Mouse (Mus musculus) embryonic facial prominence, embryonic 10.5 days (tissue): Measurements from ENCODE around the gene Rad9a. TPM values are rescaled to one million over a fixed set of nuclear protein-coding genes. Genes with fewer than 3 reads are reported as not detected.

Experiments
- DNase-seq: peaks from one replicate; pipeline ENCODE4 v3.0.0-alpha.2; 2017; ENCODE audit warnings: low spot score
- H3K27ac ChIP-seq: fragments of 300-500 bp; sonication (generic); replicated peaks from 2 replicates; pipeline ENCODE4 v1.5.1; 2016; ENCODE audit warnings: mild to moderate bottlenecking
- H3K27me3 ChIP-seq: fragments of 300-500 bp; sonication (generic); replicated peaks from 2 replicates; pipeline ENCODE4 v1.6.1; 2016; ENCODE audit warnings: low read depth, mild to moderate bottlenecking; ENCODE audit not compliant: poor library complexity, severe bottlenecking
- H3K36me3 ChIP-seq: fragments of 300-500 bp; sonication (generic); replicated peaks from 2 replicates; pipeline ENCODE4 v1.6.1; 2016; ENCODE audit warnings: mild to moderate bottlenecking, moderate library complexity
- H3K4me1 ChIP-seq: fragments of 300-500 bp; sonication (generic); 2 replicates; pipeline ENCODE4 v1.6.1; 2016
- H3K4me3 ChIP-seq: fragments of 300-500 bp; sonication (generic); 2 replicates; pipeline ENCODE4 v1.5.1; 2016; ENCODE audit warnings: mild to moderate bottlenecking, moderate library complexity
- H3K9me3 ChIP-seq: fragments of 300-500 bp; sonication (generic); 2 replicates; pipeline ENCODE4 v1.6.1; 2016; ENCODE audit warnings: mild to moderate bottlenecking
- WGBS: fragments of 180-500 bp; shearing (Covaris S2); methylation state at CpG from one replicate; pipeline ENCODE4 v1.1.7; 2016; 5-methylcytosine and 5-hydroxymethylcytosine counted together
- polyA plus RNA-seq: library from polyadenylated mRNA; unstranded; fragments of >200 nt; fragmentation: Nextera tagmentation; extraction: Ambion mirVana; gene quantifications from 2 replicates; pipeline ENCODE4 v1.2.1, GENCODE M21; 2016

The Rad9a gene
- polyA plus RNA-seq, 1 experiment from 2014 or later: 58.2 TPM

DNA sequence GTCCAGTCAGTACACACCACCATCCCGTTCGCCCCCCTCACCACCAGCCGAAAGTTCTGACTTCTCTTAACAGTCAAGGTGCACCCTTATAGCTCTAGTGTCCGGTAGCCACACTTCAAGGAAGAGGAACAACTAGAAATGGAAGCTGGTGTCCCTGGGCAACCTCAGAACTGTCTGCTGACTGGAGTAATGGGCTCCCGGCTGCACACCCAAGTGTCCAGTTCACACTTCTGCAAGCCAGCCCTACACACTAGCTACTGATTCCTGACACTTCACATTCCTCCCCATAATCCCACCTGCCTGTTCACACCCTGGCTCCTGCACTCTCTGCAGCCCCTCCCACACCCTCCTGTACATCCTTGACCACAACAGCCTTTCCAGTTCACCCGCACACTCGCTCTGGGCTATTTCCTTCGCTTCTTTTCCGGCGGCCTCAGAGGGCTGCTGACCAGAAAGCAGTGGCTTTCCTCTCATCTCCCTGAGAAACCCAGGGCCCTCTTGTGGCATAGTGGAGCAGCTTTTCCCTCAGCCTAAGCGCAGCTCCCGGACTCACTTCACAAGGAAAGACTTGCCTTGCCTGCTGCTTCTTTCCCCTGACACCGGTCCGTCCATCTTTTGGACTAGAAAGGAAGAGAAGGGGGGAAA, 14.7 kb upstream of the Rad9a start:
- Histone ChIP-seq H3K27ac (peak overlapping the region; percentile 77), H3K27me3 (peaks cover 86% of the 10 kb centered on the region), H3K4me1 (peaks cover 94% of the 10 kb centered on the region), H3K4me3 (peak overlapping the region; percentile 69), H3K9me3 (no peaks in the 10 kb centered on the region), H3K36me3 (no peaks in the 10 kb centered on the region)
- 16% methylated on average over 14 of the region's 14 CpGs for WGBS
- DNase-seq: peak; percentile 63

DNA sequence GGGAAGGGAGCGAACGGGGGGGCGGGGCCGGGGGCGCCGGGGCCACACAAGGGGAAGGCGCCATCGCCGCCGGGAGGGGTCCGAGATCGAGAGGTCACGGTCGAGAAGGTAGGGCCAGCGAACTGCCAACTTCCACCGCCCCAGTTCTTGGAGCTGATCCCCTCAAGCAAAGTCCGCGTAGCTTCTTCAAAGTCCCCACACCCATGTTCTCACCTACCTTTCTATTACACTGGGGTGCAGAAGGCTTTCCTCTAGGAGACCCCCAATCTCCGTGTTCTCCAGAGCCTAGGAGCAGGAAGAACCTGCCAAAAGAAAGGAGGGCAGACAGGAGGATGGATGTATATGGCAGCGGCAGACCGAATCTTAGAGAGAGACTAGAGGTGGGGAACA, 14.0 kb upstream of the Rad9a start:
- Histone ChIP-seq H3K27me3 (peaks cover 85% of the 10 kb centered on the region), H3K36me3 (no peaks in the 10 kb centered on the region), H3K4me3 (peak overlapping the region; percentile 69), H3K4me1 (peaks cover 87% of the 10 kb centered on the region), H3K27ac (peak overlapping the region; percentile 91), H3K9me3 (no peaks in the 10 kb centered on the region)
- DNase-seq: no peak
- WGBS: 2% methylated on average over 21 of the region's 21 CpGs

DNA sequence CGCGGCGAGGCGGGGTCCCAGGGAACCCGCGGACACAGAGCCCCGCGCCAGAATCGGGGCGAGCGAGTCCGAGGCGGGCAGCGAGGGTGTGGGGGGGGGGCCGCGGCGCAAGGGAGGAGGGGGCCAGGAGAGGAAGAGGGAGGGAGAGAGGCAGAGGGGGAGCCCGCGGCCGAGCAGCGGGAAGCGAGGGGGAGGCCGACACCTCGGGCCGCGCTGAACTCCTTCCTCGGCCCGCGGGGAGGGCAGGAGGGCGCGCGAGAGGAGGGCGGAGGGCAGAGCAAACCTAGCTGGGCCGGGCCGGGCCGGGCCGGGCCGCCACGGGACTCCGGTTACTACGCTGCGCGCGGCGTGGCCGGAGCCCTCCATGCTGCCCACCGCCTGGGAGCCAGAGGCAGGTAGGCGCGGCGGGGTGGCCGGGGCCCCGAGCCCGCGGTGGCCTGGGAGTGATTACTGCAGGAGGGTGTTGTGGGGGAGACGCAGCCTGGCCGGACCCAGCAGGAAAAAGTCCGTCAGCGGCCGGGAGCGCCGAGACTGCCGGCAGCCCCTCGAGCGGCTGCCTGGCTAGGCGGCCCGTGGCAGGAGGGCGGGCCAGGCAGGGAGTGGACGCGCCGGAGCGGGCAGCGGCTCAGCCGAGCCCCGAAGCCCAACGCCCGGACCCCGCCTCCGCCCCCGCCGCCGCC, 13.4 kb upstream of the Rad9a start:
- Histone ChIP-seq H3K27ac (peak overlapping the region; percentile 91), H3K36me3 (no peaks in the 10 kb centered on the region), H3K4me1 (peaks cover 81% of the 10 kb centered on the region), H3K9me3 (no peaks in the 10 kb centered on the region), H3K27me3 (peaks cover 85% of the 10 kb centered on the region), H3K4me3 (peak overlapping the region; percentile 69)
- DNase-seq: peak; percentile 74
- WGBS: under 1% methylated on average over 76 of the region's 81 CpGs

DNA sequence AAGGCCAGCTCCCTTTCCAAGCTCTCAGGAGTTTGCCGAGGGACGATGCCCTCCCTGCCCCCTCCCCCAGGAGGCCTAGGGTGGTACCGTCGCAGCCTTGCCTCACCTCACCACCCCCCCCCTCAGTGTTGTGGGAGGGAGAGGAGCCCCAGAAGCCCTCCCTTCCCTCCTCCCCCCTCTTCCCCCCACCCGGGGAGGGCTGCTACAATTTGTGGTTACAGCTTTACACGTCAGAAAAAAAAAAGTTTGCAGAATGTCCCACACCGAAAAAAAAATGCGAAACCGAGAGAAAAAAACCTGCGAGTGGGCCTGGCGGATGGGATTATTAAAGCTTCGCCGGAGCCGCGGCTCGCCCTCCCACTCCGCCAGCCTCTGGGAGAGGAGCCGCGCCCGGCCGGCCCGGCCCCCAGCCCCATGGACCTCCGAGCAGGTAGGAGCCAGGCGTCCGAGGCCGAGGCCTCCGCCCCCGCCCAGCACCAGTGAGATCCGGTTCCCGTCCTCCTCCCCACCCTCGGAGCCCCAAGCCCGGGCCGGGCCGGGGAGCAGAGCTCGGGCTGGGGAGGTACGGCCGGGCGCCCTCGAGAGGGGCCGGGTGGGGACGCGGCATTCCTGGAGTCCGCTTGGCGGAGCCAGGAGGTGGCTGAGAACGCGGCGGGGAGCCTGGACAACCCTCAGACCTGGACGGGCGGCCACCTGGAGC, 12.8 kb upstream of the Rad9a start, which contains the start of the genes Clcf1 and AC109138.7:
Gene Clcf1, plus strand, starts transcription at position 168 of the 700 bp plus-strand sequence.
Gene AC109138.7, plus strand, starts transcription at position 287 of the 700 bp plus-strand sequence.
- under 1% methylated on average over 49 of the region's 49 CpGs for WGBS
- Histone ChIP-seq H3K27ac (peak within 1 kb of the TSS; percentile 91), H3K27me3 (peaks cover 87% of the 10 kb centered on the region), H3K4me3 (peak within 1 kb of the TSS; percentile 69), H3K9me3 (no peaks in the 10 kb centered on the region), H3K4me1 (peaks cover 75% of the 10 kb centered on the region), H3K36me3 (no peaks in the 10 kb centered on the region)
- DNase-seq: peak; percentile 79

DNA sequence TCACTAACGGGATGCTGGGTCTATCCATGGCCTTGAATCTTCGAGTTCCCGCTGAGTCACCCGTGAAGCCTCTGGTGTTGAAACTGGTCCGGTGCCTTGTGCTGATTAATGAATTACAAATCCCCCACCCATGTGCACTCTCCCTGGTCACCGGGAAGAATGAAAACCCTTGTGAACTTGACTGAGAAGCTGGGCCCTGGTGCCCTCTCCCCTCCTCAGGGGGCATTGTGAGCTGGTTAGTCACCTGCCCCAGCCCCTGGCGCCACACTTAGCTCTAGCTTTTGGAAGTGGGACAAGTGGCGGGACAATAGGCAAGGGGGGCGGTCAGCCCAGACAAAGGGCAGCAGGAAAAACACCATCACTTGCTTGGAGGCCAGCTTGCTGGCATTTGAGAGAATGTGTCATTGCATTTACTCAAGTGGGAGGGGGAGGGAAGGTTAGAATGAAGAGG, 12.1 kb upstream of the Rad9a start:
- Histone ChIP-seq H3K27me3 (peaks cover 93% of the 10 kb centered on the region), H3K27ac (peak overlapping the region; percentile 91), H3K4me1 (peaks cover 78% of the 10 kb centered on the region), H3K36me3 (no peaks in the 10 kb centered on the region), H3K4me3 (peak overlapping the region; percentile 69), H3K9me3 (no peaks in the 10 kb centered on the region)
- peak; percentile 36 for DNase-seq
- WGBS: 1% methylated on average over 9 of the region's 9 CpGs

DNA sequence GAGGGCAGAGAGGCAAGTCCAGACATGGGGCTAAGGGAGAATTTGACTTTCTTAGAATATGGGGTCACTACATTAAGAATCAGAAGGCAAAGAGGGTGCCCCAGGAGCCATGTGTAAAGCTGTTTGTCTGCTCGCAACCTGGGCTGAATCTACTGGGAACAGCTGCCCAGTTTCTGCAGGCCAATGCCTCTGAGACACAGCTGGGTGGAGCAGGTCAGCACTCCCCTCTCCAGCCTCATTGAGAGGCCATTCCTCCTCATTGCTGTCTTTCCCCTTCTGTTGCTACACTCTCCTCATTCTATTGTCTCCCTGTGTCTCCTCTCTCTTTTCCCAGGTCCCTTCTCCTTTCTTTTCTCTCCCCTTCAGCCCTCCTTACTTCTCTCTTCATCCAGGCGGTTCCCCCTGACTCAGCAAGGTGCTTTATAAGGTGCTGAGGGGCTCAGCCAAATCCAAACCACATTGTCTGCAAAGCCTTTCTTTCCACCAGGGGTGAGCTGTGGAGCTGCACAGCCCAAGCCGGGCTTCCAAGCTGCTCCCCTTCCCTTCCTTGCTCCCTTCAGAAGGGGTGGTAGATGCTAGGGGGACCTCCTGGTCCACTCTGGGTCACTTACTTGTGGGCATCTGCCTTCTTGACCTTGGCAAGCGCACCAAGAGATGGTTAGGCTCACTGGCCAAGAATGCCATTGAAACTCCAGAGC, 10.6 kb upstream of the Rad9a start:
- no peaks in the 10 kb centered on the region for H3K9me3 ChIP-seq
- peaks cover 64% of the 10 kb centered on the region for H3K4me1 ChIP-seq
- no peak for DNase-seq
- no peaks in the 10 kb centered on the region for H3K36me3 ChIP-seq
- peaks cover 85% of the 10 kb centered on the region for H3K27me3 ChIP-seq
- H3K4me3 ChIP-seq: peak overlapping the region; percentile 69
- H3K27ac ChIP-seq: peak overlapping the region; percentile 62
- 17% methylated on average over 4 of the region's 4 CpGs for WGBS

DNA sequence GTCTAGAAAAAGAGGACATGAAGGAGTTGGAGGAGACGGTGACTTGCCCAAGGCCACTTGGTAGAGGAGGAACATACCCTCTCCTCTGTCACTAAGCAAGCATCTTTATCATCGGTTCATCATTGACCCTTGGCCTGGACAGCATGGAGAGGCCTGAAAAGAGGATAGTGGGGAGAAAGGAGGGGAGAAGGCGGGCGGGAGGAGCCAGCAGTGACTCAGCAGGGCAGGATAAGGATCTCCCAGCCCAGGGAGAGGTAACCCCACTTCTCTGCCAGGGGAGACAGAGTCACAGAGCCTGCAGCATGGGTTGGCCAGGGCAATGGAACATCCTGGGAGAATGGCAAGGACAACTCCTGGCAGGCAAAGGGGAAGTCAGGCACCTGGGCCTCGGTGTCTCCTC, 7.1 kb upstream of the Rad9a start:
- DNase-seq: no peak
- Histone ChIP-seq H3K36me3 (no peaks in the 10 kb centered on the region), H3K27ac (peak overlapping the region; percentile 35; the same call in 1 of the 2 replicates), H3K4me1 (peaks cover 29% of the 10 kb centered on the region), H3K27me3 (peaks cover 74% of the 10 kb centered on the region), H3K9me3 (no peaks in the 10 kb centered on the region), H3K4me3 (no peak overlapping the region)
- WGBS: 74% methylated on average over 5 of the region's 5 CpGs

DNA sequence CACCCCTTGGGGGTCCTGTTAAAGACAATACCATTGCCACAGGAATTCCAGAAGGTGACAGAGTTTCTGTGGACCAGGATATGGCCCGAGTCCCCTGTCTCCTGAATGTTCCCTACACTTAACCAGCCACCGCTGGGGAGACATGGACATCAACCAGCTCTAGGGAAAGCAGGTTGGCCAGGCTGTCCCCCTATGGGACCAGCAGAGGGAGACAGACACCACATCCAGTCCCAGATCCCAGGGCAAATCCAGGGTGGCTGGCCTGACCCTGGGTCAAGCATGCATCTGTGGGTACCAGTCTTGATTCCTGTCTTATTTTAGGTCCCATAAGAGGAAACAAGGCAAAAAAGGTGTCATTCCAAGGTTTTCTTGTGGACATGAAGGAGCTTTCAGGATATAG, 5.5 kb upstream of the Rad9a start:
- WGBS: 4% methylated on average over 2 of the region's 2 CpGs
- no peak overlapping the region for H3K27ac ChIP-seq
- no peak overlapping the region for H3K4me3 ChIP-seq
- DNase-seq: peak; percentile 82
- peaks cover 69% of the 10 kb centered on the region for H3K27me3 ChIP-seq
- H3K9me3 ChIP-seq: no peaks in the 10 kb centered on the region
- peaks cover 23% of the 10 kb centered on the region for H3K4me1 ChIP-seq
- H3K36me3 ChIP-seq: no peaks in the 10 kb centered on the region

DNA sequence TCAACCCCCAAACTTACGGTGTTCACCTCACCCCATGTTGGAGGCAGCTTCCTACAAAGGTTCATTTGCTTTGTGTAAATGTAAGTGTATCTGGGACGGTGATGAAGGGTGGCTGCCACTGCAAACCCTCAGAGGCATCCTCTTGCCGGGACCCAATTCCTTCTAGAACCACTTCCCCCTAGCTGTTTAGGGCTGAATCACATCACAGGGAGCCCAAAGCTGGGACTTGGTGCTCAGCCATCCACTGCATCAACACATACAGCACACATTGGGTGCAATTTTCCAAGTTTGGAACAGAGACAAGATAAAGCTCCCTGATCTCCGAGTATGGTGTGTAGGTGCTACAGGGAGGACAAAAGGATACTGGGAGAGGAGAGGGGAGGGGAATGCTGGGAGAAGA, 3.4 kb upstream of the Rad9a start:
- Histone ChIP-seq H3K27ac (no peak overlapping the region), H3K27me3 (peaks cover 49% of the 10 kb centered on the region), H3K4me1 (peaks cover 31% of the 10 kb centered on the region), H3K9me3 (no peaks in the 10 kb centered on the region), H3K4me3 (no peak overlapping the region), H3K36me3 (peaks cover 7% of the 10 kb centered on the region)
- DNase-seq: no peak
- WGBS: 67% methylated on average over 4 of the region's 4 CpGs

DNA sequence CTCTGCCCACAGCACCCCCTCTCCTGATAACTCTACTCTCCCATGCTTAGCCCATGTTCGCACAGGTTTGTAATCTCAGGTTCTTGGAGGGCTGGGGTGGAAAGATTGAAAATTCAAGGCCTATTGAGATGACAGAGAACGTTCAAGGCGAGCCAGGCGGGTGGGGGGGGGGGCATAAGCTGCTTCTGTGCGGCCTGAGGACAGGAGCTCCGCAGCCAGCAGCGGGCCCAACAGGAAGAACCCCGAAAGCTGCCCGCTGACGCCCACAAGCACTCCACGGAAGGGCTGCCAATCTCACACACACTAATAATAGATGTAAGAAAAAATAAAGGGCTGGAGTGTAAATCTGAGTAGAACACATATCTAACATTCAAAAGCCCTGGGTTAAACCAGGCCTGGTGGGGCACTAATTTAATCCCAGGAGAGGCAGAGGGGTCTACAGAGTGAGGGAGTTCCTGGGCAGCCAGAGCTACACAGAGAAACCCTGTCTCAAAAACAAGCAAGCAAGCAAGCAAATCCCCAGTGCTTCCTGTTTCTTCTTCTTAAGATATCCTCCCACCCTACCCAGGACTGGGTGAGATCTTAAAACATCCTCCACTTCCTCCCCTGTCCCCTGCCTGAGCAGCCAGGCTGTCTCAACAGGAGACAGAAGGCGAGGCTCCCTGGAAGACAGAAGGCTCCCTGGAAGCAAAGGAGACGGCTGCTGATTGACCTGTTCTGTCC, 2.3 kb upstream of the Rad9a start:
- H3K27ac ChIP-seq: no peak overlapping the region
- WGBS: 67% methylated on average over 13 of the region's 13 CpGs
- peaks cover 42% of the 10 kb centered on the region for H3K27me3 ChIP-seq
- peaks cover 18% of the 10 kb centered on the region for H3K36me3 ChIP-seq
- no peak for DNase-seq
- H3K9me3 ChIP-seq: no peaks in the 10 kb centered on the region
- H3K4me3 ChIP-seq: no peak overlapping the region
- H3K4me1 ChIP-seq: peaks cover 36% of the 10 kb centered on the region

DNA sequence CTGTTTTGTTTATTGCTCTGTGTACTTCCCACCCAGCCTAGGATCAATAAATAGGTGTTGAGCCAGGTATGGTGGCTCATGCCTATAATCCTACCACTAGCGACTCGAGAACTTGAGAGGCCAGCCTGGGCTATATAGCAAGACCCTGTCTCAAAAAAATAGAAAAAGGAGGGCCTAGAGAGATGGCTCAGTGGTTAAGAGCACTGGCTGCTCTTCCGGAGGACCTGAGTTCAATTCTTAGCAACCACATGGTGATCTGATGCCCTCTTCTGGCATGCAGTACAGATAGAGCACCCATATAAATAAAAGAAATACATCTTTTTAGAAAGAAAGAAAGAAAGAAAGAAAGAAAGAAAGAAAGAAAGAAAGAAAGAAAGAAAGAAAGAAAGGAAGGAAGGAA, 1.7 kb upstream of the Rad9a start:
- Histone ChIP-seq H3K9me3 (no peaks in the 10 kb centered on the region), H3K27me3 (peaks cover 36% of the 10 kb centered on the region)
- DNase-seq: no peak

DNA sequence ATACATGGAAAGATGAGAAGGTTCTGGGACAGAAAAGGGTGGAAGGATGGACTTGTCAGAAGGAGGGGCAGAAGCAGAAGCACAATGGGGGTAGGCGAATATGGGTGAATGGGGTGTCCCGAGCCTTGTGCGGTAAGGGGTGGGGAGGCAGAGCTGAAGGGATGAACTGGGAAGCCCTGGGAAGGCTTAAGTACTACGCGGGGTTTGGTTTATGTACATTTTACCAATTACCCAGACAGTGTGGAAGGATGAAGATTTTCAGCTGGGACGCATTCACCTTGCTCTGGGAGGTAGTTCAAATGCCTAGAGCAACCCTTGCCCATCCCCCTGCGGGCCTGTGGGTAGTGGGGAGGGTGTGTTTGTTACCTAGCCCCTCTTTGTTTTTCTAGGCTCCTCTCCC, 687 bp upstream of the Rad9a start:
- Histone ChIP-seq H3K9me3 (no peaks in the 10 kb centered on the region), H3K4me1 (peaks cover 37% of the 10 kb centered on the region), H3K27me3 (peaks cover 34% of the 10 kb centered on the region), H3K27ac (peak overlapping the region; percentile 88), H3K4me3 (peak overlapping the region; percentile 75), H3K36me3 (peaks cover 34% of the 10 kb centered on the region)
- DNase-seq: no peak
- WGBS: 23% methylated on average over 7 of the region's 7 CpGs

More for the DNA sequence above, 1.7 kb upstream of the Rad9a start:
- Histone ChIP-seq H3K4me3 (no peak overlapping the region), H3K4me1 (peaks cover 33% of the 10 kb centered on the region), H3K36me3 (peaks cover 24% of the 10 kb centered on the region), H3K27ac (no peak overlapping the region)
- WGBS: 65% methylated on average over 3 of the region's 3 CpGs
